Mouse (Mus musculus) CD4-positive, CD25-positive, alpha-beta regulatory T cell, adult 4 months (primary cell): ENCODE measurements around the gene Dpysl5. TPM values are rescaled to one million over a fixed set of nuclear protein-coding genes. Genes with fewer than 3 reads are reported as not detected.

Experiments used
- ATAC-seq: one replicate; pipeline ENCODE4 v1.8.0; 2017
- polyA plus RNA-seq, 2 experiments: library from polyadenylated mRNA; unstranded; fragments of 100-300 nt; shearing (Covaris generic); gene quantifications; one replicate each; pipeline ENCODE4 v1.2.1; 2017

Dpysl5 gene
- polyA plus RNA-seq, 2 experiments from 2014 or later: not detected

DNA sequence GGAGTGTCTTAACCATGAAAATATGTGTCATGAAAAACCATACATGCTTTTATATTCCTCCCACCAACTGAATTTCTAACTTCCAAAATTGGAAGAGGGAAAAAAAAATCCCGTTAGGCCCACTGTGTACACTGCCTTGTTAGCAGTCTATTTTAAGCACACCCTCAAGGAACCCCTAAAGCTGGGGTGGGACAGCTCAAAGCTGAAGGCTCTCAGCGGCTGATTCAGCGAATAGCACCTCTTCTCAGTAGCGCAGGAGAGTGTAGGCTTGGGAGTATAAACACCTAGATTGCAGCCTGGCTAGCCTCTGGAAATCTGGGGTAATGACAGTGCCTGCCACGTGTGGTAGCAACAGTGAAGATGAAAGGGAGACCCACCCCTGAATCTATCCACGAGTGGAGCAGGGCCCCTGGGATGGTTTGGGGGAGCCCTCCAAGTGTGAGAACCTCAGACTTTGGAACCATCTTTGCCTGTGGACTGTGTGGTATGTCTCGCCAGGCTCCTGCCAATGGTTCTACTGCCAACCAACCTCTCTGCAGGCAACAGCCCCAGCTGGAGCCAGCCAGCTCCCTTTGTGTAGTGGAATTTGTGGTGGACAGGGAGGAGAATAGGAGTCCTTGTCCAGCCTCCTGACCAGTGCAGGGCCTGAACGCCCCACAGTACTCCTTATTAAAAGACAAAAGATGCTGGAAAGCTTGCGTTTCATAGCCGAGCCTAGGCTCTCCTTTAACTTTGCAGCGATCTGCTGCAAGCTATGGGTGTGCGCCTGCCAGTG is 54.4 kb downstream of the Dpysl5 start:
- ATAC-seq: no peak

- no peak for ATAC-seq
Measured at GRCm38 (mm10) chr5:30768082-30768481, 56.7 kb downstream of the Dpysl5 start.

DNA sequence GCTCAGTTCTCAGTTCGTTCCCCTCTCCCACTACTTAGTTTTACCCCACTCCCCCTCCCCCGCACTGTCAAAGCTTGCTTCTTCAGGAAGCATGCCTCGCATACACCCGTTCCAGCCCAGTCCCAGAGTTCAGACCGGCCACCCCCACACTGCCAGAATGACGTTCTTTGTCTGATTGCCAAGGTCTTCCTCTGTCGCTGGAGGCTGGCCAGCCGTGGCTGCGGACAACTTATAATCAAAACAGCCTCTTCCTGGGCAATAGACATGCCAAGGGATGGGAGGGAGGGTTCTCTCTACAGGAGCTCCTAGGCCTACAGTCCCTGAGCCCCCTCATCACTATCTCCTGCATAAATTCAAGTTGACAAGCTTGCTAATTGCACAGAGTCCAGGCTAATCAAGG is 57.2 kb downstream of the Dpysl5 start:
- ATAC-seq: no peak

- no peak for ATAC-seq
Measured at GRCm38 (mm10) chr5:30769075-30769474, 57.7 kb downstream of the Dpysl5 start.

- ATAC-seq: peak; percentile 53
Measured at GRCm38 (mm10) chr5:30774601-30775371, 63.4 kb downstream of the Dpysl5 start.

GRCm38 (mm10) chr5:30780699-30781098 is 69.3 kb downstream of the Dpysl5 start:
- no peak for ATAC-seq

DNA sequence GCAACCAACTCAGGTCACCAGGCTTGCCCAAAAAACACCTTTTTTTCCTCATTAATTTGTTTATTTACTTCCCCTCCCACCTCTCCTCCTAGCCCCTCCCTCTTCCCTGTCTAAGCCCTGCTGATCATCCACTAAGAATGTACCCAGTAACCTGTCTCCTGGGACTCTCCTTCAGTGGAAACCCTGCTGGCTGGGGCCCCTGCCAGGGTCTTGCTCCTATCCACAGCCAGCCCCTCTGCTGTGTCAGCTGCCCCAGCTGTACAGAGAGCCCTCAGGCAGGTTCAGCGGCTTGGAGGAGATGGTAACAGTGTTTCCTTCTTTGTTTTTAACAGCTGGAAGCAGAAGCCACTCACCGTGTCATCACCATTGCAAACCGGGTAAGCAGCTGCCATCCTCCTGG is 69.8 kb downstream of the Dpysl5 start:
- ATAC-seq: no peak

DNA sequence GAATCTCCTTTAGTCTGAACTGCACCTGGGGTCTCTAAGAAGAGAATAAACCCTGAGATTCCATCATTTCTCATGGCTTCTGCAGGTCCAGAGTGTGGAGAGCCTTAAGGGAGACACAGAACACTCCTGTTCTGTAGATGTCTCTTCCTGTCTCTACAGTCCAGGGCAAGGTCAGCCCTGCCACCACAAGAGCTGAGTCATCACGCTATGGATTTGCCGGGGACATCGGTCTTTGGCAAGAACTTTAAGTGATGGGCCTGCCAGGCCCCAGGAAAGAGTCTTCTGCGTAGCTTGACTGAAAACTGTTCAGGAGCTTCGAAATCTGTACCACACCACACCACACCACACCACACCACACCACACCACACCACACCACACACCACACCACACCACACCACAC is 76.0 kb downstream of the Dpysl5 start:
- ATAC-seq: no peak

DNA sequence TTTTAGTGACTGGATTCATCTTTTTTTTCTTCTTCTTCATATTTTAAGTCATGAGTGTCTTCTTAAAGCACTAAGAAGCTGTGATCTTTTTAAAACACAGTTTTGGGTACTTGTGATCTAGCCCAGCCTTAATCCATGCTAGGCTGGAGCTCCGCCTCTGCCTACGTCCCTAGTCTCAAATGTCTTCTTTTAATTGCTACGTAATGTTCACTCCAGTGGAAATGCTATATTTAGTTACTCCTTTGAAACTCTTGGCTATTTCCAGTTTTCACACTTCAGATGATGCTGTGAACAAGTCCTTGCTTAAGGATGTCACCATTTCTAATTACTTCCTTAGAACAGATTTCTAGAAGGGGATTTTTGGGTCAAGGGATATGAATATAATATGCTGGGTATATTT is 78.7 kb downstream of the Dpysl5 start:
- ATAC-seq: no peak

DNA sequence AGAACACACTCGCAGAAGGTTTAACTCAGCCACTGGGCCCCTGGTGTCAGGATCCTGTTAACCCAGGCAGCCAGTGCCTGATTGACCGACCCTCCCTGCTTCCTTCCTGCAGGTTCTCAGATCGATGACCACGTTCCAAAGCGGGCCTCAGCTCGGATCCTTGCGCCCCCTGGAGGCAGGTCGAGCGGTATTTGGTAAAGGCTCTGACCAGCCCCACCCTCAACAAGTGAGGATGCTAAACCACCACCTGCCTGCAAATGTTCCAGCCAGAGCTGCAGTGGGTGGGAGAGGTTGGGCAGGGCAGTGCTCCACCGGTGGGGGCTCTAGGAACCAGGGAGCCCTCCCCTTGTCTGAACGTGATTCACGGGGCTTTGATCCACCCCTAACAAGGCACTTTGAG is 84.8 kb downstream of the Dpysl5 start:
- ATAC-seq: no peak

GRCm38 (mm10) chr5:30797482-30797881 is 86.1 kb downstream of the Dpysl5 start:
- no peak for ATAC-seq

DNA sequence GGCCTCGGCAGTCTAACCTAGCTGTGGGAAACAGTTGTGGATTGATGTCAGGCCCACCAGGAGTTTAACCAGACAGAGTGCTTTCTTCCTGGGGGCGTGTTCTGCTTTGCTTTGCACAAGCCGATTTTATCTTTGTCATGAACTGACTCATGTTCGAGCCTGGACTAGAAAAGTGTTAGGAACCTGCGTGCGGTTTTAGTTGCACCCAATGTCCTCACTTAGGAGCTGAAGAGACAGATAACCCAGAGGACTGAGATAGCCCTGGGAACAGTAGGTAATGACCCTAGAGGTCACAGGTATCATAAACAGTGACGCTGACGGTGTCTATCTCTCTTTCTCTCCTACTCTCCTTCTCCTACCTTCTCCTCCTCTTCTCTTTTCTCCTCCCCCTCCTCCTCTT is 86.6 kb downstream of the Dpysl5 start:
- ATAC-seq: no peak

GRCm38 (mm10) chr5:30798965-30799364 is 87.6 kb downstream of the Dpysl5 start:
- ATAC-seq: no peak

GRCm38 (mm10) chr5:30802724-30803467 is 91.5 kb downstream of the Dpysl5 start:
- no peak for ATAC-seq

GRCm38 (mm10) chr5:30806106-30806505 is 94.7 kb downstream of the Dpysl5 start:
- ATAC-seq: peak; percentile 57

GRCm38 (mm10) chr5:30814424-30815119 is 103.2 kb downstream of the Dpysl5 start, which contains the start of gene Mapre3:
TSS of gene Mapre3 (plus strand) at chr5:30814641.
- ATAC-seq: peak; percentile 90

DNA sequence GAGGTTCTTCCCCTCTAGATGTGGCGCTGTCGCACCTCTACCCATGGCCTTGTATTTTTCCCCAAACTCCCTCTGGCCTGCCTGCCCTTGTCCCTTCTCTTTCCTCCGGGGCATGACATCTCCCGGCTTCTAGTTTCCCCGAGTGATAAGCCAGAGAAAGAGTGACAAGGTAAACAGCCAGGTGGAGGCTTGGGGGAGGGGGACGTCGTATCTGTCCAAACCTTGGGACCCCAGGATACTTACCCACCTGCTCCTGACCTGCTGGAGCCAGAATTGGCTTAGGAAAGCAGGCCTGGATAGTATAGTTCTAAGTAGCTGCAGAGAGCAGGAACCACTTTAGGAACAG is 103.7 kb downstream of the Dpysl5 start:
- no peak for ATAC-seq

DNA sequence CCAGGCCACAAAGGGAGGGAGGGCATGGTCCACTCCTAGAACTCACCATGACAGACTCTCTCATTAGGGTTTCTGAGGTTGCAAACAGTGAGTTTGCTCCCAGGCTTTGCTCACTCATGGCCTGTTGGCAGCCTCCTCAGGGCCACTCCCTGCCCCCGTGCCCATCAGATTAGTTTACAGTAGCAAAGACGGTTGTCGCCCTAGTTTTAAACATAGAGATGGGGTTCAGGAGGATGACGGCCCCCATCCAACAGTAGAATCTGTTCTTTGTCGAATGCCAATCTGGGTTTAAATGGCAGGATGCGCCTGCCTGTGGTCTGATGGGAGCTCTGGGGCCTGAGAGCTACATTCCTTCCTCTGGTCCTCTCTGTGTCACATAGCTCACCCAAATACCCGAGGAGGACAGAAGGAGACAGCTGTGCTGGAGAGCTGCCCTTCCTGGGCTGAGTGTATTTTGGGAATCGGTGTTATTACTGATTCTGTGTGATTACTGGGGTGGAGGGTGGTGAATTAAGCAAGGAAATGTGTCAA is 105.0 kb downstream of the Dpysl5 start:
- no peak for ATAC-seq

- no peak for ATAC-seq
Measured at GRCm38 (mm10) chr5:30818758-30819309, 107.5 kb downstream of the Dpysl5 start.

GRCm38 (mm10) chr5:30822689-30823088 is 111.3 kb downstream of the Dpysl5 start:
- ATAC-seq: no peak

GRCm38 (mm10) chr5:30823091-30823490 is 111.7 kb downstream of the Dpysl5 start:
- no peak for ATAC-seq
